Mouse (Mus musculus): ENCODE data around the gene Ankrd17. TPM values are rescaled to one million over a fixed set of nuclear protein-coding genes. Genes with fewer than 3 reads are reported as not detected.

The Ankrd17 gene
- total and polyA plus RNA-seq, 3 experiments: 34.6 to 67.3 (median 35.0) TPM

GRCm38 (mm10) chr5:90289887-90290286 lies 76.5 kb downstream of the Ankrd17 start:
- H3K4me3 ChIP-seq (ENCODE audit: control insufficient read depth in 1 of 2, insufficient read depth in 1 of 2, low read depth in 2 of 2, low read length in 2 of 2): no peak overlapping the region

GRCm38 (mm10) chr5:90286559-90286958 lies 79.8 kb downstream of the Ankrd17 start:
- peak; percentile 47 for DNase-seq (ENCODE audit: low read depth, low spot score)
- peaks cover 1% of the 10 kb centered on the region; the same call in 1 of the 2 replicates for H3K79me2 ChIP-seq (ENCODE audit: control insufficient read depth, insufficient read depth, low read length, poor library complexity)
- H3K4me3 ChIP-seq (ENCODE audit: control insufficient read depth in 1 of 2, insufficient read depth in 1 of 2, low read depth in 2 of 2, low read length in 2 of 2): no peak overlapping the region
- peaks cover 0 to 4% of the 10 kb centered on the region in 2 experiments; a peak in 2 of 4 replicates for H3K4me1 ChIP-seq (ENCODE audit: control insufficient read depth in 1 of 2, insufficient read depth in 2 of 2, low read length in 2 of 2)
- no peak overlapping the region for H3K9ac ChIP-seq (ENCODE audit: control insufficient read depth, low read depth, low read length, poor library complexity, severe bottlenecking)
- TF ChIP-seq EP300 (IDR thresholded peaks at IDR 0.05; ENCODE audit: low read depth in 1 of 2, low read length in 2 of 2) (no peak), JUND (IDR thresholded peaks at IDR 0.05; ENCODE audit: low read depth, low read length) (no peak), CTCF (IDR thresholded peaks at IDR 0.05 in 2 of 3, conservative IDR thresholded peaks at IDR 0.05 in 1 of 3; ENCODE audit: control insufficient read depth in 1 of 3, insufficient read depth in 1 of 3, low read depth in 2 of 3, low read length in 3 of 3, poor library complexity in 1 of 3, severe bottlenecking in 1 of 3) (peak; percentile 20 to 33 (median 24); a peak in 4 of 6 replicates), MAFK (IDR thresholded peaks at IDR 0.05; ENCODE audit: borderline replicate concordance, low read depth, low read length) (no peak), MAZ (IDR thresholded peaks at IDR 0.05; ENCODE audit: low read depth, low read length) (no peak)
- peaks cover 2 to 24% of the 10 kb centered on the region in 2 experiments; a peak in 3 of 4 replicates for H3K36me3 ChIP-seq (ENCODE audit: control insufficient read depth in 1 of 2, insufficient read depth in 2 of 2, low read length in 2 of 2)
- H3K27me3 ChIP-seq (ENCODE audit: control insufficient read depth in 1 of 2, insufficient read depth in 2 of 2, low read length in 2 of 2): no peaks in the 10 kb centered on the region
- no peak overlapping the region for H3K27ac ChIP-seq (ENCODE audit: control insufficient read depth, low read depth, low read length)
- H3K9me3 ChIP-seq (replicated peaks; ENCODE audit: insufficient read depth, low read length): no peaks in the 10 kb centered on the region

More at GRCm38 (mm10) chr5:90289887-90290286, 76.5 kb downstream of the Ankrd17 start:
- Histone ChIP-seq H3K36me3 (ENCODE audit: control insufficient read depth in 1 of 2, insufficient read depth in 2 of 2, low read length in 2 of 2) (peaks cover 0 to 13% of the 10 kb centered on the region in 2 experiments; a peak in 2 of 4 replicates), H3K79me2 (ENCODE audit: control insufficient read depth, insufficient read depth, low read length, poor library complexity) (no peaks in the 10 kb centered on the region), H3K9ac (ENCODE audit: control insufficient read depth, low read depth, low read length, poor library complexity, severe bottlenecking) (no peak overlapping the region), H3K4me1 (ENCODE audit: control insufficient read depth in 1 of 2, insufficient read depth in 2 of 2, low read length in 2 of 2) (no peaks in the 10 kb centered on the region), H3K27ac (ENCODE audit: control insufficient read depth, low read depth, low read length) (no peak overlapping the region), H3K9me3 (replicated peaks; ENCODE audit: insufficient read depth, low read length) (no peaks in the 10 kb centered on the region), H3K27me3 (ENCODE audit: control insufficient read depth in 1 of 2, insufficient read depth in 2 of 2, low read length in 2 of 2) (no peaks in the 10 kb centered on the region)
- no peak for DNase-seq (ENCODE audit: low read depth, low spot score)
- TF ChIP-seq POLR2AphosphoS5 (IDR thresholded peaks at IDR 0.05; ENCODE audit: borderline replicate concordance, low read depth, low read length): no peak

- Histone ChIP-seq H3K27ac (ENCODE audit: control insufficient read depth, low read depth, low read length) (peak overlapping the region; percentile 80), H3K9ac (ENCODE audit: control insufficient read depth, low read depth, low read length, poor library complexity, severe bottlenecking) (peak overlapping the region; percentile 34; the same call in 1 of the 2 replicates), H3K4me1 (ENCODE audit: control insufficient read depth in 1 of 2, insufficient read depth in 2 of 2, low read length in 2 of 2) (peaks cover 0 to 24% of the 10 kb centered on the region in 2 experiments; a peak in 2 of 4 replicates), H3K36me3 (ENCODE audit: control insufficient read depth in 1 of 2, insufficient read depth in 2 of 2, low read length in 2 of 2) (peaks cover 13 to 15% of the 10 kb centered on the region in 2 experiments), H3K9me3 (replicated peaks; ENCODE audit: insufficient read depth, low read length) (no peaks in the 10 kb centered on the region), H3K79me2 (ENCODE audit: control insufficient read depth, insufficient read depth, low read length, poor library complexity) (peaks cover 1% of the 10 kb centered on the region; the same call in 1 of the 2 replicates), H3K4me3 (ENCODE audit: control insufficient read depth in 1 of 2, insufficient read depth in 1 of 2, low read depth in 2 of 2, low read length in 2 of 2) (peak overlapping the region in 1 of 2 experiments; percentile 31; a peak in 1 of 4 replicates), H3K27me3 (ENCODE audit: control insufficient read depth in 1 of 2, insufficient read depth in 2 of 2, low read length in 2 of 2) (no peaks in the 10 kb centered on the region)
- peak; percentile 16 for DNase-seq (ENCODE audit: low read depth, low spot score)
- TF ChIP-seq ZC3H11A (IDR thresholded peaks at IDR 0.05; ENCODE audit: low read depth, low read length) (no peak), JUND (IDR thresholded peaks at IDR 0.05; ENCODE audit: low read depth, low read length) (no peak), ZKSCAN1 (IDR thresholded peaks at IDR 0.05; ENCODE audit: low read depth, low read length) (no peak), ELF1 (IDR thresholded peaks at IDR 0.05; ENCODE audit: low read depth, low read length) (no peak), SMC3 (IDR thresholded peaks at IDR 0.05; ENCODE audit: low read depth, low read length) (no peak), NRF1 (IDR thresholded peaks at IDR 0.05; ENCODE audit: insufficient read depth, low read depth, low read length, poor library complexity, severe bottlenecking) (no peak), UBTF (IDR thresholded peaks at IDR 0.05; ENCODE audit: borderline replicate concordance, insufficient read depth, low read depth, low read length) (no peak), E2F4 (IDR thresholded peaks at IDR 0.05; ENCODE audit: borderline replicate concordance, low read depth, low read length) (no peak), MXI1 (IDR thresholded peaks at IDR 0.05; ENCODE audit: low read depth, low read length) (no peak), TCF12 (IDR thresholded peaks at IDR 0.05; ENCODE audit: low read depth, low read length) (peak; percentile 55; the same call in 1 of the 2 replicates), ZNF384 (IDR thresholded peaks at IDR 0.05; ENCODE audit: low read depth, low read length) (peak; percentile 40; the same call in 1 of the 2 replicates), EP300 (IDR thresholded peaks at IDR 0.05; ENCODE audit: low read depth in 1 of 2, low read length in 2 of 2) (peak in 1 of 2 experiments; percentile 58; a peak in 1 of 4 replicates), RCOR1 (IDR thresholded peaks at IDR 0.05; ENCODE audit: low read depth, low read length) (no peak), HCFC1 (IDR thresholded peaks at IDR 0.05; ENCODE audit: low read depth, low read length) (no peak), TBP (IDR thresholded peaks at IDR 0.05; ENCODE audit: low read depth, low read length) (no peak), TAL1 (IDR thresholded peaks at IDR 0.05; ENCODE audit: low read length) (no peak), MAX (IDR thresholded peaks at IDR 0.05; ENCODE audit: low read length) (no peak), MYB (IDR thresholded peaks at IDR 0.05; ENCODE audit: low read depth, low read length) (no peak), CHD1 (IDR thresholded peaks at IDR 0.05; ENCODE audit: low read depth, low read length) (no peak), USF1 (IDR thresholded peaks at IDR 0.05; ENCODE audit: low read depth, low read length) (no peak), POLR2AphosphoS2 (IDR thresholded peaks at IDR 0.05; ENCODE audit: low read length) (no peak), MAZ (IDR thresholded peaks at IDR 0.05; ENCODE audit: low read depth, low read length) (no peak)
Measured at GRCm38 (mm10) chr5:90280061-90280460, 86.3 kb downstream of the Ankrd17 start.

Data from MEL (cell line).